Mouse (Mus musculus): ENCODE data around the gene Col25a1. TPM values are rescaled to one million over a fixed set of nuclear protein-coding genes. Genes with fewer than 3 reads are reported as not detected.

Gene Col25a1
- polyA plus RNA-seq, 1 experiment from 2014 or later, result 7.0 TPM

DNA sequence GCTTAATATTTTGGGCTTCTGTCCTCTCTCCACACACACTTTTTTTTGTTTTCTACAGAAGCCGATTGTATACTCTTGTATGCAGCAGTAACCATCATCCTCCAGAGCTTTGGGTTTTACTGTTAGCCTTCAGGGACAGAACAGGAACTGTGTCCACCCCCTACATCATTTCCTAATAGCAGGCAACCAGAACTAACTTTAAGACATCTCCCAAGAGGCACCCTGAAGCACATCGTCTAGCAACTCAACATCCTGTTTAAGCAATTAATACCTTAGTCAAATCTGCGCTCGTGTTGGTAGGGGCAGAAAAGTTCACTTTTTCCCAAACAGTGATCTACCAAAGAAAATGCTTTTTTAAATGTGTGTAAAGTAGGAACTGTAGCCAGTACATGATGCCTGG lies 357.5 kb downstream of the Col25a1 start:
- Histone ChIP-seq H3K27me3 (replicated peaks; ENCODE audit: insufficient read depth, low read length) (no peaks in the 10 kb centered on the region), H3K9ac (replicated peaks; ENCODE audit: low read depth) (no peak overlapping the region), H3K27ac (ENCODE audit: low read length) (no peak overlapping the region), H3K4me2 (replicated peaks; ENCODE audit: low read depth, low read length) (no peak overlapping the region), H3K36me3 (ENCODE audit: insufficient read depth, low read length) (no peaks in the 10 kb centered on the region), H3K4me1 (ENCODE audit: insufficient read depth, low read depth, low read length) (no peaks in the 10 kb centered on the region), H3K9me3 (ENCODE audit: low read length) (no peaks in the 10 kb centered on the region), H3K4me3 (ENCODE audit: low read depth, low read length) (no peak overlapping the region)
- DNase-seq (ENCODE audit: low spot score) (no peak), ATAC-seq (no peak)
- TF ChIP-seq EP300 (IDR thresholded peaks at IDR 0.05) (no peak), CTCF (IDR thresholded peaks at IDR 0.05) (no peak)
- WGBS, result 71% methylated on average over 4 of the region's 4 CpGs

DNA sequence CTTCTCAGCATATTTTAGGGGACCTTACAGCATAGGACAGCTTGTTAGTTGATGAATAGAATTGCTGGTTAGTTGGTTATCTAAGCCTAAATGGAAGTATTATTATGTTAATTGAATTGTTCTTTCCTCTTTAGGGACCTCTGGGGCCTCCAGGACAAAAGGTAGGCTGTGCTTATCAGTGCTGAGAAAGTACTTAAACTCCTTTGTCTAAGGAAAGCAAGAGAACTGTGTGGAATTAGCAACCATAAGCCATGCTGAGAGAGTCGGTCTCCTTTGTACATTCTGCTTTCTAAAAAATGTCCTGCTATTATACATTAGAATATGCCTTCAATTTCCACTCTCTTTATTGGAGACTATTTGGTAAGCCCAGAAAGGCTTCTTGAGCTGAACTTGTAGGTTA lies 362.9 kb downstream of the Col25a1 start:
- H3K9me3 ChIP-seq (ENCODE audit: low read length), result no peaks in the 10 kb centered on the region
- no peak for ATAC-seq
- H3K36me3 ChIP-seq (ENCODE audit: insufficient read depth, low read length), result no peaks in the 10 kb centered on the region
- 68% methylated on average over 1 of the region's 1 CpGs for WGBS
- no peak for TF ChIP-seq CTCF (IDR thresholded peaks at IDR 0.05)
- no peak for TF ChIP-seq EP300 (IDR thresholded peaks at IDR 0.05)
- H3K9ac ChIP-seq (replicated peaks; ENCODE audit: low read depth), result no peak overlapping the region
- H3K4me1 ChIP-seq (ENCODE audit: insufficient read depth, low read depth, low read length), result no peaks in the 10 kb centered on the region
- no peak for DNase-seq (ENCODE audit: low spot score)
- no peak overlapping the region for H3K27ac ChIP-seq (ENCODE audit: low read length)
- H3K4me2 ChIP-seq (replicated peaks; ENCODE audit: low read depth, low read length), result no peak overlapping the region
- H3K27me3 ChIP-seq (replicated peaks; ENCODE audit: insufficient read depth, low read length), result no peaks in the 10 kb centered on the region
- no peak overlapping the region for H3K4me3 ChIP-seq (ENCODE audit: low read depth, low read length)

- Histone ChIP-seq H3K9me3 (ENCODE audit: low read length) (no peaks in the 10 kb centered on the region), H3K4me2 (replicated peaks; ENCODE audit: low read depth, low read length) (no peak overlapping the region), H3K27ac (ENCODE audit: low read length) (no peak overlapping the region), H3K4me1 (ENCODE audit: insufficient read depth, low read depth, low read length) (no peaks in the 10 kb centered on the region), H3K36me3 (ENCODE audit: insufficient read depth, low read length) (no peaks in the 10 kb centered on the region), H3K4me3 (ENCODE audit: low read depth, low read length) (no peak overlapping the region), H3K9ac (replicated peaks; ENCODE audit: low read depth) (no peak overlapping the region), H3K27me3 (replicated peaks; ENCODE audit: insufficient read depth, low read length) (no peaks in the 10 kb centered on the region)
- peak; percentile 60 for DNase-seq (ENCODE audit: low spot score)
- 66% methylated on average over 20 of the region's 20 CpGs for WGBS
- ATAC-seq, result peak; percentile 38; the same call in 1 of the 2 replicates
- TF ChIP-seq CTCF (IDR thresholded peaks at IDR 0.05) (peak; percentile 58), EP300 (IDR thresholded peaks at IDR 0.05) (no peak)
These were observed 363.5 kb downstream of the Col25a1 start for GRCm38 (mm10) chr3:130494665-130495396.

DNA sequence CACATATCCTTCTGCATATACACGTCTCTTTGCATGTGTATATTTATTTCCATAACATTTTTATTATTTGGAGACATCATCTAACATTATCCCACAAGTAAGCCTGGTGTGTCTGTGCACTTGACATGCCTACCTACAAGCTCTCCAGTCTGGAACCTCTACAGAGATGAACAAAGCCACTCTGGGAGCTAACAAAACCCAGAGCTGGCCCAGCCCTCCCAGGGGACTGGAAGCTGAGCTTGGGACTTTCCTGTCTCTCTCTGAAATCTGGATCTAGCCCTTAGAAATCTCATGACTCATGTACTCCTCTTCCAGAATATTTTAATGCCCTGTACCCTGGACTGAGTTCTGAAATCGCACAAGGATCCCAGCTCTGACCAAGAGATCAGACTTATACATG lies 365.7 kb downstream of the Col25a1 start:
- no peak overlapping the region for H3K4me2 ChIP-seq (replicated peaks; ENCODE audit: low read depth, low read length)
- H3K27me3 ChIP-seq (replicated peaks; ENCODE audit: insufficient read depth, low read length), result no peaks in the 10 kb centered on the region
- DNase-seq (ENCODE audit: low spot score), result no peak
- TF ChIP-seq EP300 (IDR thresholded peaks at IDR 0.05) (no peak), CTCF (IDR thresholded peaks at IDR 0.05) (no peak)
- H3K9me3 ChIP-seq (ENCODE audit: low read length), result no peaks in the 10 kb centered on the region
- WGBS, result 74% methylated on average over 2 of the region's 2 CpGs
- no peak overlapping the region for H3K4me3 ChIP-seq (ENCODE audit: low read depth, low read length)
- H3K27ac ChIP-seq (ENCODE audit: low read length), result no peak overlapping the region
- no peaks in the 10 kb centered on the region for H3K36me3 ChIP-seq (ENCODE audit: insufficient read depth, low read length)
- no peak for ATAC-seq
- no peaks in the 10 kb centered on the region for H3K4me1 ChIP-seq (ENCODE audit: insufficient read depth, low read depth, low read length)
- no peak overlapping the region for H3K9ac ChIP-seq (replicated peaks; ENCODE audit: low read depth)

- Histone ChIP-seq H3K27me3 (replicated peaks; ENCODE audit: insufficient read depth, low read length) (no peaks in the 10 kb centered on the region), H3K9ac (replicated peaks; ENCODE audit: low read depth) (no peak overlapping the region), H3K4me2 (replicated peaks; ENCODE audit: low read depth, low read length) (no peak overlapping the region), H3K36me3 (ENCODE audit: insufficient read depth, low read length) (no peaks in the 10 kb centered on the region), H3K9me3 (ENCODE audit: low read length) (no peaks in the 10 kb centered on the region), H3K4me3 (ENCODE audit: low read depth, low read length) (no peak overlapping the region), H3K4me1 (ENCODE audit: insufficient read depth, low read depth, low read length) (no peaks in the 10 kb centered on the region), H3K27ac (ENCODE audit: low read length) (no peak overlapping the region)
- DNase-seq (ENCODE audit: low spot score), result no peak
- TF ChIP-seq CTCF (IDR thresholded peaks at IDR 0.05) (no peak), EP300 (IDR thresholded peaks at IDR 0.05) (no peak)
- WGBS, result 72% methylated on average over 3 of the region's 3 CpGs
- no peak for ATAC-seq
These were observed 370.4 kb downstream of the Col25a1 start for GRCm38 (mm10) chr3:130501713-130502112.

- Histone ChIP-seq H3K4me2 (replicated peaks; ENCODE audit: low read depth, low read length) (no peak overlapping the region), H3K9me3 (ENCODE audit: low read length) (no peaks in the 10 kb centered on the region), H3K27ac (ENCODE audit: low read length) (no peak overlapping the region), H3K4me1 (ENCODE audit: insufficient read depth, low read depth, low read length) (no peaks in the 10 kb centered on the region), H3K36me3 (ENCODE audit: insufficient read depth, low read length) (no peaks in the 10 kb centered on the region), H3K4me3 (ENCODE audit: low read depth, low read length) (no peak overlapping the region), H3K27me3 (replicated peaks; ENCODE audit: insufficient read depth, low read length) (no peaks in the 10 kb centered on the region), H3K9ac (replicated peaks; ENCODE audit: low read depth) (no peak overlapping the region)
- no peak for TF ChIP-seq CTCF (IDR thresholded peaks at IDR 0.05)
- no peak for TF ChIP-seq EP300 (IDR thresholded peaks at IDR 0.05)
- WGBS, result 78% methylated on average over 2 of the region's 2 CpGs
- ATAC-seq, result no peak
- no peak for DNase-seq (ENCODE audit: low spot score)
These were observed 377.0 kb downstream of the Col25a1 start for GRCm38 (mm10) chr3:130508330-130508729.

All from lung, postnatal 0 days (tissue).